Mouse (Mus musculus) megakaryocyte progenitor cell, adult 5-6 weeks (primary cell): ENCODE measurements around the gene Jazf1. TPM values are rescaled to one million over a fixed set of nuclear protein-coding genes. Genes with fewer than 3 reads are reported as not detected.

Experiments used
- ATAC-seq: replicated peaks from 2 replicates; pipeline ENCODE4 v1.8.0; 2016; ENCODE audit warnings: mild to moderate bottlenecking, moderate TSS enrichment, inconsistent platforms; ENCODE audit not compliant: poor library complexity
- total RNA-seq, 2 experiments: library from RNA; stranded (forward) in 1 of 2; stranded (reverse) in 1 of 2; fragments of 157-497, 149-512 nt in 1 of 2; fragments of 200-1000 nt in 1 of 2; gene quantifications; 2 replicates each; pipeline versions ENCODE4 v1.2.3 to v1.2.4; 2015 to 2017

The Jazf1 gene
- total RNA-seq, 2 experiments from 2014 or later: 0.33 TPM; not detected in 1

- ATAC-seq: no peak
These were observed 53.7 kb downstream of the Jazf1 start for GRCm38 (mm10) chr6:53014460-53015455.

GRCm38 (mm10) chr6:53010286-53010685 is 58.1 kb downstream of the Jazf1 start:
- no peak for ATAC-seq

GRCm38 (mm10) chr6:53006032-53006431 is 62.4 kb downstream of the Jazf1 start:
- no peak for ATAC-seq

- no peak for ATAC-seq
These were observed 62.9 kb downstream of the Jazf1 start for GRCm38 (mm10) chr6:53005544-53005943.

GRCm38 (mm10) chr6:52990816-52991215 is 77.6 kb downstream of the Jazf1 start:
- ATAC-seq: no peak

GRCm38 (mm10) chr6:52987905-52988640 is 80.4 kb downstream of the Jazf1 start:
- no peak for ATAC-seq

GRCm38 (mm10) chr6:52987391-52987790 is 81.0 kb downstream of the Jazf1 start:
- ATAC-seq: 0 out of 2 replicates have a peak, but pooled peaks have one; percentile 39

GRCm38 (mm10) chr6:52982175-52982574 is 86.3 kb downstream of the Jazf1 start:
- 0 out of 2 replicates have a peak, but pooled peaks have one; percentile 39 for ATAC-seq

- no peak for ATAC-seq
These were observed 88.9 kb downstream of the Jazf1 start for GRCm38 (mm10) chr6:52979503-52979902.

- peak; percentile 57 for ATAC-seq
These were observed 95.1 kb downstream of the Jazf1 start for GRCm38 (mm10) chr6:52973351-52973750.

- ATAC-seq: peak; percentile 80
These were observed 96.3 kb downstream of the Jazf1 start for GRCm38 (mm10) chr6:52972138-52972537.

- peak; percentile 72 for ATAC-seq
These were observed 98.6 kb downstream of the Jazf1 start for GRCm38 (mm10) chr6:52969717-52970261.

- no peak for ATAC-seq
These were observed 100.0 kb downstream of the Jazf1 start for GRCm38 (mm10) chr6:52968346-52968891.

GRCm38 (mm10) chr6:52967557-52968270 is 100.7 kb downstream of the Jazf1 start:
- no peak for ATAC-seq

- 0 out of 2 replicates have a peak, but pooled peaks have one; percentile 7 for ATAC-seq
These were observed 102.4 kb downstream of the Jazf1 start for GRCm38 (mm10) chr6:52966001-52966400.

- peak; percentile 47; the same call in 1 of the 2 replicates for ATAC-seq
These were observed 103.1 kb downstream of the Jazf1 start for GRCm38 (mm10) chr6:52965340-52965739.

- ATAC-seq: no peak; the same call in 1 of the 2 replicates
These were observed 104.4 kb downstream of the Jazf1 start for GRCm38 (mm10) chr6:52963840-52964690.

GRCm38 (mm10) chr6:52963430-52963732 is 105.0 kb downstream of the Jazf1 start:
- ATAC-seq: no peak
